Comparison of ENCODE assay signal across 19 mouse cellular contexts in genomic region chr17:64454736-64455135, GRCm38 (mm10).
DNase-seq lines count a peak whose midpoint lies in the region; ATAC-seq and TF ChIP-seq lines count a peak whose summit lies in the region.
"Had no signal": no experiment of that assay in that cellular context is flagged by ENCODE, and none has a peak within 500 bp of the region (broad histone marks: within the 10 kb centered on the region; RNA-seq: fewer than 3 reads in every experiment).

No protein-coding gene starts in this region.

- WGBS in hindbrain, embryonic 14.5 days = 55% methylated on average over 2 of the region's 2 CpGs
- 59% methylated on average over 2 of the region's 2 CpGs for WGBS in hindbrain, embryonic 12.5 days
- WGBS in midbrain, postnatal 0 days = 50% methylated on average over 2 of the region's 2 CpGs
- 47% methylated on average over 2 of the region's 2 CpGs for WGBS in midbrain, embryonic 13.5 days

- H3K27ac ChIP-seq in hindbrain, embryonic 14.5 days = peak overlapping the region; percentile 0; the same call in 1 of the 2 replicates
- H3K27ac ChIP-seq in hindbrain, embryonic 12.5 days = no peak overlapping the region
- H3K27ac ChIP-seq in midbrain, postnatal 0 days (ENCODE audit: low read depth, low read length) = no peak overlapping the region
- no peak overlapping the region for H3K27ac ChIP-seq in midbrain, embryonic 13.5 days
- H3K27ac ChIP-seq: forebrain, embryonic 15.5 days; heart, adult 2 months; heart, embryonic 15.5 days had no signal

- no peaks in the 10 kb centered on the region for H3K36me3 ChIP-seq in hindbrain, embryonic 14.5 days (replicated peaks; ENCODE audit: control insufficient read depth, insufficient read depth)
- no peaks in the 10 kb centered on the region for H3K36me3 ChIP-seq in hindbrain, embryonic 12.5 days
- no peaks in the 10 kb centered on the region for H3K36me3 ChIP-seq in midbrain, postnatal 0 days (ENCODE audit: insufficient read depth, low read length)
- H3K36me3 ChIP-seq in midbrain, embryonic 13.5 days = no peaks in the 10 kb centered on the region
- H3K36me3 ChIP-seq: forebrain, embryonic 15.5 days; heart, embryonic 15.5 days had no signal

- peaks cover 9% of the 10 kb centered on the region; the same call in 1 of the 2 replicates for H3K9me3 ChIP-seq in hindbrain, embryonic 14.5 days (ENCODE audit: control insufficient read depth, low read length)
- H3K9me3 ChIP-seq in hindbrain, embryonic 12.5 days (replicated peaks) = 0 out of 2 replicates have a peak, but pooled peaks cover 8% of the 10 kb centered on the region
- no peaks in the 10 kb centered on the region for H3K9me3 ChIP-seq in midbrain, postnatal 0 days (ENCODE audit: low read length)
- H3K9me3 ChIP-seq in midbrain, embryonic 13.5 days = no peaks in the 10 kb centered on the region
- H3K9me3 ChIP-seq: forebrain, embryonic 15.5 days; heart, embryonic 15.5 days had no signal

- H3K4me1 ChIP-seq in hindbrain, embryonic 14.5 days (replicated peaks; ENCODE audit: control insufficient read depth, insufficient read depth, low read length) = no peaks in the 10 kb centered on the region
- no peaks in the 10 kb centered on the region for H3K4me1 ChIP-seq in hindbrain, embryonic 12.5 days
- no peaks in the 10 kb centered on the region for H3K4me1 ChIP-seq in midbrain, postnatal 0 days (ENCODE audit: insufficient read depth, low read length)
- H3K4me1 ChIP-seq in midbrain, embryonic 13.5 days (replicated peaks) = no peaks in the 10 kb centered on the region
- H3K4me1 ChIP-seq: forebrain, embryonic 15.5 days; heart, embryonic 15.5 days had no signal

- H3K9ac ChIP-seq in hindbrain, embryonic 14.5 days = no peak overlapping the region
- no peak overlapping the region for H3K9ac ChIP-seq in hindbrain, embryonic 12.5 days
- no peak overlapping the region for H3K9ac ChIP-seq in midbrain, postnatal 0 days (replicated peaks; ENCODE audit: low read length, poor library complexity, severe bottlenecking)
- no peak overlapping the region for H3K9ac ChIP-seq in midbrain, embryonic 13.5 days (replicated peaks)
- H3K9ac ChIP-seq: forebrain, embryonic 15.5 days; heart, embryonic 15.5 days had no signal

- no peak for ATAC-seq in hindbrain, embryonic 14.5 days (ENCODE audit: low FRiP score)
- no peak for ATAC-seq in hindbrain, embryonic 12.5 days (ENCODE audit: low FRiP score)
- ATAC-seq in midbrain, postnatal 0 days (ENCODE audit: low FRiP score) = no peak
- ATAC-seq in midbrain, embryonic 13.5 days = no peak
- ATAC-seq: forebrain, embryonic 15.5 days; intestine, postnatal 0 days had no signal

- H3K27me3 ChIP-seq in hindbrain, embryonic 14.5 days (ENCODE audit: control insufficient read depth, insufficient read depth, low read length) = no peaks in the 10 kb centered on the region
- H3K27me3 ChIP-seq in hindbrain, embryonic 12.5 days = no peaks in the 10 kb centered on the region
- H3K27me3 ChIP-seq in midbrain, postnatal 0 days (ENCODE audit: insufficient read depth, low read length) = no peaks in the 10 kb centered on the region
- H3K27me3 ChIP-seq in midbrain, embryonic 13.5 days = no peaks in the 10 kb centered on the region
- H3K27me3 ChIP-seq: CH12.LX; forebrain, embryonic 15.5 days; heart, embryonic 15.5 days had no signal

- no peak overlapping the region for H3K4me3 ChIP-seq in hindbrain, embryonic 14.5 days (replicated peaks; ENCODE audit: low read length)
- H3K4me3 ChIP-seq in hindbrain, embryonic 12.5 days = no peak overlapping the region
- H3K4me3 ChIP-seq in midbrain, postnatal 0 days (ENCODE audit: low read depth, low read length) = no peak overlapping the region
- no peak overlapping the region for H3K4me3 ChIP-seq in midbrain, embryonic 13.5 days (replicated peaks)
- H3K4me3 ChIP-seq: forebrain, embryonic 15.5 days; heart, adult 2 months; heart, embryonic 15.5 days had no signal

- no peak for DNase-seq in hindbrain, embryonic 14.5 days (ENCODE audit: low spot score)
- DNase-seq in midbrain, postnatal 0 days (ENCODE audit: low spot score) = peak; percentile 44
- DNase-seq in ZHBTc4 (ENCODE audit: low read depth, low spot score) = peak; percentile 13
- no peak for DNase-seq in cerebellum, postnatal 36 days
- no peak for DNase-seq in kidney, postnatal 25 days
- DNase-seq: adrenal gland, postnatal 10 days; cerebellum, adult 11-12 months; cerebellum, adult 9-10 months; cerebellum, postnatal 25 days; gastrocnemius, postnatal 14 days; heart, adult 2 months; heart, postnatal 14 days had no signal

- no peak for TF ChIP-seq CTCF in midbrain, postnatal 0 days (IDR thresholded peaks at IDR 0.05)

- H3K4me2 ChIP-seq in hindbrain, embryonic 14.5 days (replicated peaks) = no peak overlapping the region
- no peak overlapping the region for H3K4me2 ChIP-seq in hindbrain, embryonic 12.5 days (replicated peaks)
- no peak overlapping the region for H3K4me2 ChIP-seq in midbrain, postnatal 0 days (ENCODE audit: low read depth, low read length, poor library complexity, severe bottlenecking)
- no peak overlapping the region for H3K4me2 ChIP-seq in midbrain, embryonic 13.5 days (replicated peaks)
- H3K4me2 ChIP-seq: forebrain, embryonic 15.5 days; heart, embryonic 11.5 days; heart, embryonic 15.5 days had no signal

Comparison
In these comparisons a context has a peak if more than half of its experiments do, and no peak if none do; other contexts are left out.
1. DNase-seq: peak in midbrain, postnatal 0 days (single experiment) and ZHBTc4 (single experiment); none in hindbrain, embryonic 14.5 days (single experiment), cerebellum, postnatal 36 days (0 of 2) and kidney, postnatal 25 days (0 of 2).